Mouse (Mus musculus) spleen, postnatal 14 days (tissue): ENCODE results near the gene Itgb6.

Experiments
- DNase-seq, 2 experiments: peaks; one replicate each; pipeline ENCODE4 v3.0.0; 2021 to 2022; ENCODE audit warnings: low spot score in 2 of 2

Gene Itgb6

GRCm38 (mm10) chr2:60722514-60722913, at the start of gene Itgb6:
Gene Itgb6 (minus strand): TSS chr2:60722643.
- no peak for DNase-seq

DNA sequence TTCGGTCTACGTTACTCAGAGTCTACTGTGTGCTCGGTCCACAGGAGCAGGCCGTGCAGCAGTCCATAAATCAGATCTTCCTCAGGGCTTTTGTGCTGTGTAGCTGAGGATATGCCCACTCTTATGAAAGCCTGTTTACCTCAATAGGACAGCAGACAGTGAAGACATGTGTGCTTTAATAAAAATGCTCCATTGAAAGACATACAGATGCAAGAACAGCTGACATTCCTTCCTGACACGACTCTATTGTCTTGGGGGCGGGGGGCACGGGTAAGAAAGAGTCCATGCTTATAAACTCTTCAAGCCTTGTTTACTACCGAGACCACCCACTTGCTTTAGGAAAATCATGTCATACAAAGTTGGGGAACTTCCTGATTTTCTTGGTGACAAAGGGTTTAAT, 44.0 kb upstream of the Itgb6 start:
- DNase-seq: no peak

DNA sequence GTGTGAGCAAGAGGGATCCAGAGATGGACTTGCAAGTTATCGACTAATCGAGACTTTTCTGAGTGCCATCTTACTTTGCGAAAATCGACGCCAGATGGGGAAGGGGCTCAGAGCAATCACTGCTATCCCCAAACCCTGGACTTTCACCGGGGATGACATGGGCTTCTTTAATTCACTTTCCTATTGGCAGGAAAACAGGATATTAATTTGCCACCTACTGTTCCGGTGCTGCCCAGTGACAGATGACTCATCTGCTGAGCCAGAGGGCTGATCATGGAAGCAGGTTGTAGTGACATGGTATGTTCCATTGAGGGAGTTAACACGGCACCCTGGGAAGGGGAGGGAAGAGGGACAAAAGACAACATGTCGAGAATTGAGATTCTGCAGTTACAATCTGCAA, 33.8 kb upstream of the Itgb6 start:
- no peak for DNase-seq

DNA sequence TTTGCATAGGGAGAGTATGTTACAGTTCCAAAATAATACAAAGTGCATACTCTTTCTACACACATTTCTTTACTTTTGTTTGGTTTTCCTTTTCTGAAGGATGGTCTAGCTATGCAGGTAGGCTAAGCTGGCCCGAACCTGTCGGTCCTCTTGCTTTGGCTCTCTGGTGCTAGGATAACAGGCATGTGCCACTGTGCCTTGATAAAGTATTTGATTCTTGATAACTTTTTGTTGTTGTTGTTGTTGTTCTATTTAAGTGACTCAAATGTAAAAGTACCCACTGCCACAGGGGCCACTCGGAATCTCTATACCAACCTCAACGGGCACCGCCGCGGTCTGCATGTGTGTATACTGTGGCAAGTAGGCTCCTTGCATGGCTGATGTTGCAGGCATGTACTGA, 32.7 kb upstream of the Itgb6 start:
- no peak for DNase-seq

GRCm38 (mm10) chr2:60751274-60751673, 28.8 kb upstream of the Itgb6 start:
- no peak for DNase-seq

- no peak for DNase-seq
Measured at GRCm38 (mm10) chr2:60750591-60750990, 28.1 kb upstream of the Itgb6 start.

DNA sequence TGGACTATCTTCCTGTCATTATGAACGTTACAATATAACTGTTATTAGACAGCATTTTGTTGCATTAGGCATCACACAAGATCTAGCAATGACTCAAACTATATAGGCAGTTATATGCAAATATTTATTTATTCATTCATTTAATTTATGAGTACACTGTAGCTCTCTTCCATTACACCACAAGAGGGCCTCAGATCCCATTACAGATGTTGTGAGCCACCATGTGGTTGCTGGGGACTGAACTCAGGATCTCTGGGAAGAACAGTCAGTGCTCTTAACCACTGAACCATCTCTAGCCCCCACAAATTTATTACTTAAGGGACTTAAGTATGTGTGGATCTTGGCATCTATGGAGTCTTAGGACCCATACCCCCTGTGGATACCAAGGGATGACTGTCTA, 26.1 kb upstream of the Itgb6 start:
- no peak for DNase-seq

DNA sequence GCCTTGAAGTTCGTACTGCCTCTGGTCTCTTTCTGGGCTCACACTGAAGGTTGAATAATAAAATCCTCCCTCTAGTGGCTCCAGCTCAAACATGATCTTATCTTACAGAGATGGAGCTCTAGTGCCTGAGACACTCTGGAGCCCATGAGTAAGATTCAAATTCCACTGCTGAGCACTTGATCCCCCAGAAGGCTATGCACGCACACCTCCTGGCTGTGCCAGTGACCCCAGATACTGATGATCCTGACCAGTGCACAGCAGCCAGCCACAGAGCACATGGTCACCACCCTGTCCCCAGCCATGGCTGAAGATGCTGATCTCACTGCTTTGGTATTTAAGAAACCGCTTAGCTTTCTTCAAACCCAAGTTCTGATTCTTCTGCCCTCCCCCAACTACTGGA, 25.1 kb upstream of the Itgb6 start:
- no peak for DNase-seq

GRCm38 (mm10) chr2:60744674-60745073, 22.2 kb upstream of the Itgb6 start:
- DNase-seq: no peak

DNA sequence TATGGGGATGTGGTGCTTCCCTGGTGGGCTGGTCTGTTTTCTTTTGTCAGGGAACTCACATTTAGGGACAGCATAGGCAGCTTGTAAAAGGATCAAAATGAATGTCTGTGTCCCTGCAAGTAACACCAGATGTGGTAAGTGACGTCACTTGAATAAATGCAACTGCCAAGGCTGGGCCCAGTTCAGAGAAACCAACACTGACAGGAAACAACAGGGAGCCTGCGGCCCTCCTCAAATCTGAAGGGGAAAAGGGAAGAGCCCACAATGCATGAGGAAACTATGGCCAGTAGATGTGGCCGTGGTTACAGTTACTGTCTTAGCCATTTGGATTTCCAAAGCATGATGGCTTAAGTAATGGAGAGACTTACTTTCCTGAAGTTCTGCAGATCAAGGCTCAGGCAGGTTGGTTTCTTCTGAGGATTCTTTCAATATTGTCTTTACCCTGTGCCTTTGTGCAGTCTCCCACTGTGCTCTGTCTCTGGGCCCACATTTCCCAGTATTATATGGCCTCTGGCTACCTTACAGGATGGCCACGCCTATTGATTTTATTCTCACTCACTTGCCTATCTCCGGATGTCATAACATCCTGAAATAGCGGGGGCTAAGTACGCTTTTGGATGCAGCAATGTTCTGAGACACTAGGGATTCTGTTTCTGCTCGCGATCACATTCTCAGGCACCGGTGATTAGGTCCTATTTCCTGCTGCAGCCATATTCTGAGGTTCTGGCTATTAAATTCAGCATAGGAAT, 17.1 kb upstream of the Itgb6 start:
- no peak for DNase-seq

DNA sequence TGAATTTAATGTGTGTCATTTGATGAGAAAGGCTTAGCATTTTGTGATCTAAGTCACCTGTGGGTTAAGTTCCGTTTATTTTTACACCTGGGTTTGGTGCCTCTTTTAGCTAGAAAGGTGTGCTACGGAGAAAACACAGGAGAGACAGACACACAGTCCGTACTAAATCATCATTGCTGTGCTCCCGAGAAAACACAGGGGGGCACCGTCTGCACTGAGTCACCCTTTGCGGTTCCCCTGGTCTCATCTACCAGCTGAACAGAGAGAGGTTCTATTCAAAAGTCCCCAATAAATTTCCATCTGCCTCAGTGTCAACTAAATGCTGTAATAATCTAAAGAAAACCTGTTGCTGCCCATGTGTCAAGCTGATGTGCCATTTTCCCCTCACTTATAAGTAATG, 8.5 kb upstream of the Itgb6 start:
- no peak for DNase-seq

DNA sequence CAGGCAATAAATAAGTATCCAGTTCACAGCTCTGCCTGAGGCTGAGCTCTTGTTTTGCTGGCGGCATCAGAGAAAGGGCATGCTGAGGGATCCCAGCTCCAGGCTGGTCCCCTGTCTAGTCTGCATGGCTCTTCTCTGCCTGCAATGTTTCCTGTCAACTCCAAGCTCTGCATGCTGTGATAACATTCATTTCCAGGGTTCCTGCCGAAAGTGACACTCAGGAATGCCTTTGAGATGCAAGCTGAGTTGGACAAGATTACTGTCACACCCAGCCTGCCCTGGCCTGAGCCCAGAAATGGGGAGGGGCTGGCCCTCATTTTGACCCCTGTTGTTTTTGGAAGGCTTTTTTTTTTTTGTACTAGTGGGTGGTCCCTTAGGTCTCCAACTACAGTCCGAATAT, 7.6 kb upstream of the Itgb6 start:
- no peak for DNase-seq

- no peak for DNase-seq
Measured at GRCm38 (mm10) chr2:60728902-60729585, 6.6 kb upstream of the Itgb6 start.

DNA sequence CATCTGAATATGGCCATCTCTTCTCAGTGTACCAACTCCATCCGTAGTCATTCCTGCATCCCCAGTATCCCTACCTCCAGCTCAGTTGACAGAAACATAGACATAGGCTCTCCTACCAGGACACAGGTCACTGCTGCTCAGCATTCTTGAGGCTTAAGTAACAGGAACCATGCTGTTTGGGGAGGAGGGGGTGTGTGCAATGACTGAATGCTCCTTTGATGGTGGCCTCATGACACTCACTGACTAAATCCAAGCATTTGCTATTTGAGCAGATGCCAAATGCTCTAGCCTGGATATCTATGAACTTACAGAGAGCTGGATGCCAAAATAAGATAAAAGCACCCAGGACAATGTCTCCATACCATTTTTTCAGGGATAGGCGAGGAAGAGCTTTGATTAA, 2.2 kb upstream of the Itgb6 start:
- DNase-seq: no peak

GRCm38 (mm10) chr2:60722967-60723366, 524 bp upstream of the Itgb6 start:
- no peak for DNase-seq

GRCm38 (mm10) chr2:60720906-60721305, 1.5 kb downstream of the Itgb6 start:
- DNase-seq: no peak

DNA sequence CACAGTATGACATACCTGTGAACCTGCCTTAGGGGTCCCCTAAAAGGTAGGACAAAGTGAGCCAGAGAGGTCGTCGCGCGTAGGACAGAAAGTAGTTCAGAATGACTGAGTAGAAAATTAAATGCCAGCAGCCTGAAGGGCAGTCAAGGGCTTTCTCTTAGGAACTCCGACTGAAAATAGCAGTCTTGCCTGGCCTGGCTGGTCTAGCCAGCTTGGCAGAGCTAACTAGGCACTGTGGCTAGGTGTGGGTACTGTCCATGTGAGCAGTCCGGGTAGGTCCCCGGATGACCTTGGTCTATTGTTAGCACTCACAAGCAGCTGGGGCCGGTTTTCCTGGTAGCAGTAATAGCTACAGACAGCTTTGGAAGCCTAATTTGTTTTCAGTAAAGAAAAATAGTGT, 2.2 kb downstream of the Itgb6 start:
- no peak for DNase-seq

DNA sequence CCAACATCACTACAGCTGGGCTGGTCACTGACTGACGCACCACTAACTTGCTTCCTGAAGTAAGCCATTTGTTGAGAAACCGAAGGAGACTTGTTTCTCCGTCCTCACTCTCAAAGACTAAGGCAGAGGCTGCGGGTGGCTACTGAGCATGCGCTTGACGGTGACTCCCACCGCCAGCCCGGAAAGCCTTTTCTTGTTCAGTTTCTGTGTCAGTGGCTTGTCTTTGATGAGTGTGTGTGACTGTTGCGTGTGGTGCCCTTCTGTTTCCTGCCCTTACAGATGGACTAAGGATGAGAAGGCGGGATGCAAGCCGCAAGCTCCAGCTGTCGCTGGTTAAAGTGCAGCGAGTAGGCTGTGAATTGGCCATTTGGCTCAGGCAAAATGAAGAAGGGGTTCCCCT, 5.1 kb downstream of the Itgb6 start:
- no peak for DNase-seq

- DNase-seq: no peak
Measured at GRCm38 (mm10) chr2:60716549-60716948, 5.9 kb downstream of the Itgb6 start.

DNA sequence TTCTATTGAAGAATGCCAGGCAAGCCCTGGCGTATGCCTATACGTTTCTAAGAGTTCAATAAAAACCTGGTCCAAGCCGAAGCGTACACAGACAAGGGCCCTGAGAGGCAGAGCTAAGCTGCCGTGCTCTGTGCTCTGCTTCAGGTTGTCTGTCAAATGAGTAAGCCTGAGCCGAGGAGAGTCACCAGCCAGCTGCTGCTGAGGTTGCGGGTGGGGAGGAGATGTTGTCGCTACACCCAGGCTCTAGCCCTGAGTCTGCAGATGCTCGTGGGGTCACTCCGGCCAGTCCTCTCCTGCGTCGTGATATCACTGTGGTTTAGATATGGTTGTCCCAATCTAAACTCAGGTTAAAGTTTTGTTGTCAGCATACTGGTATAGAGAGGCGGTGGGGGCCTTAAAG, 6.7 kb downstream of the Itgb6 start:
- DNase-seq: no peak

DNA sequence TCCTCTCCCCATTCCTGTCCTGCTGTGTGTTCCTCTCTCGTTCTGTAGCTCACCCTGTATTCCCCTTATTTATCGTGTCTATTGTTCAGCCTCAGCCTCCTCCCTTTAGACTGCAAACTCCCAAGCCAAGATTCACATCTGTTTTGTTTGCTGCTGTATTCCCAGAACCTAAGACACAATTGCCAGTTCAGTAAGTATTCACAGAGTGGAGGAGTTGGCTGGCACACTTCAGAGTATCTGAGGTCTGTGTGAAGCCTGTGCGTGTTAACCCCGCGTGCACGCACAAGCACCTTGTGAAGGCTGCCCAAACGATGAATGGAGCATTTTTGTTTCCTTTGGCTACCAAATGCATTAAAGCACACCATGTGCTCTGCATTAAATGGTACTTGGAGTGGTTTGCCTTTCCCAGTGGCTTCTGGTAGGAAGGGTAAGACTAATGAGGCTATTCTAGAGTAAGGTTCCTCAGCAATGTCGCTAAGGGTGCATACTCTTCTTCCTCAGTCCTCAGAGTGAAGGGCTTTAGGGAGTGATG, 7.4 kb downstream of the Itgb6 start:
- DNase-seq: no peak

DNA sequence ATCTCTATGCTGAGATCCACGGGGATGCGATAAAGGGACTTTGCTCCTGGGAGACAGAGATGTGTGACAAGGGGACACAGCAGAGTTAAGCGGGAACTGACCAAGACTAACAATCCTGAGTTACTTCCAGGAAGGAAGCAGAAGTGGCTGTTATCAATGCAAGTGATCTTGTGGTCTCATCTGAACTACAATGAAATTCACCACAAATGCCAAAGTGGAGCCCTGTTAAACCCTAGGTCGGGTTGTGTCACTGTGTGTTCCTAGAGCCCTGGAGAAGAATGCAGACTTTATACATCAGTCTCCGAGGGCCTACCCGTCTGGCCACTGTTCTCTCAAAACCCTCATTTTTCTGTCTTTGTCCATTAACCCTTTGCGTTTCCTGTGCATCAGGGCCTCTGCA, 8.0 kb downstream of the Itgb6 start:
- no peak for DNase-seq

DNA sequence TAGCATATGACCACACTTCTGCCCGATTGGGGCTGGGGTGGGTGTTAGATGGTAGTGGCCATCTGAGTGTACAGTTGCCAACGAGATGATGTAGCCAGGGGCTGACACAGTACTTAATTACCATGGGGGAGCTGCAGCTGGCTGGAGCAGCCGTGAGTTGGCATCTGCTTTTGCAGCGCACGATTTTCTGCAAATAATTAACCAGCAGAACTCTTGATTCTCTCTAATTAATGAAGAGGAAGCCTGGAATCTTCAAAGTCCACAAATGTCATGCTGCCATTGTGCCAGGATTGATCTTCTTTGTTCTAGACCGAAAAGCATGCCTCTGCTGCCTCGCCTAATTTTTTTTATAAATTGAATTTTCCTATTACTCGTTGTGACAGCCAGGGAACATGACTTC, 8.6 kb downstream of the Itgb6 start:
- no peak for DNase-seq
